Mouse (Mus musculus): ENCODE results near the gene Arrdc4. TPM values are rescaled to one million over a fixed set of nuclear protein-coding genes. Genes with fewer than 3 reads are reported as not detected.

The Arrdc4 gene
- polyA plus RNA-seq, 1 experiment: 9.7 TPM

GRCm38 (mm10) chr7:68716926-68717325, 32.1 kb downstream of the Arrdc4 start:
- 46% methylated on average over 8 of the region's 8 CpGs for WGBS
- DNase-seq (ENCODE audit: low read depth, low spot score): no peak

- DNase-seq (ENCODE audit: low read depth, low spot score): no peak
- WGBS: 45% methylated on average over 1 of the region's 1 CpGs
Measured at GRCm38 (mm10) chr7:68712928-68713327, 36.1 kb downstream of the Arrdc4 start.

GRCm38 (mm10) chr7:68712425-68712824, 36.6 kb downstream of the Arrdc4 start:
- 56% methylated on average over 3 of the region's 3 CpGs for WGBS
- DNase-seq (ENCODE audit: low read depth, low spot score): no peak

GRCm38 (mm10) chr7:68709319-68709573, 39.8 kb downstream of the Arrdc4 start:
- DNase-seq (ENCODE audit: low read depth, low spot score): no peak
- 29% methylated on average over 1 of the region's 1 CpGs for WGBS

- DNase-seq (ENCODE audit: low read depth, low spot score): no peak
- WGBS: 35% methylated on average over 3 of the region's 3 CpGs
Measured at GRCm38 (mm10) chr7:68708563-68709318, 40.3 kb downstream of the Arrdc4 start.

GRCm38 (mm10) chr7:68705162-68705561, 43.9 kb downstream of the Arrdc4 start:
- DNase-seq (ENCODE audit: low read depth, low spot score): no peak
- 96% methylated on average over 7 of the region's 7 CpGs for whole genome bisulfite sequencing

GRCm38 (mm10) chr7:68697313-68697712, 51.7 kb downstream of the Arrdc4 start:
- 37% methylated on average over 3 of the region's 3 CpGs for WGBS
- no peak for DNase-seq (ENCODE audit: low read depth, low spot score)

GRCm38 (mm10) chr7:68696908-68697307, 52.1 kb downstream of the Arrdc4 start:
- WGBS: 17% methylated on average over 6 of the region's 6 CpGs
- DNase-seq (ENCODE audit: low read depth, low spot score): no peak

- DNase-seq (ENCODE audit: low read depth, low spot score): no peak
- WGBS: 45% methylated on average over 5 of the region's 5 CpGs
Measured at GRCm38 (mm10) chr7:68696446-68696845, 52.6 kb downstream of the Arrdc4 start.

GRCm38 (mm10) chr7:68692731-68693130, 56.3 kb downstream of the Arrdc4 start:
- no peak for DNase-seq (ENCODE audit: low read depth, low spot score)
- 30% methylated on average over 4 of the region's 4 CpGs for WGBS

- WGBS: 32% methylated on average over 1 of the region's 1 CpGs
- no peak for DNase-seq (ENCODE audit: low read depth, low spot score)
Measured at GRCm38 (mm10) chr7:68691454-68691853, 57.6 kb downstream of the Arrdc4 start.

GRCm38 (mm10) chr7:68687140-68687611, 61.9 kb downstream of the Arrdc4 start:
- 57% methylated on average over 4 of the region's 4 CpGs for WGBS
- DNase-seq (ENCODE audit: low read depth, low spot score): no peak

All from large intestine, adult 2 months (tissue).